Mouse (Mus musculus) right cerebral cortex, adult 2 months (tissue): ENCODE results near the gene Pmpca.

ENCODE experiments used
- DNase-seq, 2 experiments: peaks; one replicate each; pipeline ENCODE4 v3.0.0; 2021 to 2022; ENCODE audit warnings: low spot score in 2 of 2

The Pmpca gene

GRCm38 (mm10) chr2:26389154-26389690, at the start of gene Pmpca, which contains the start of gene Entr1:
TSS of gene Pmpca (plus strand) at chr2:26389339.
TSS of gene Entr1 (minus strand) at chr2:26389316.
- peak; percentile 81 to 85 for DNase-seq

GRCm38 (mm10) chr2:26341510-26341981, 47.6 kb upstream of the Pmpca start:
- peak; percentile 55 to 56 for DNase-seq

GRCm38 (mm10) chr2:26342044-26342443, 47.1 kb upstream of the Pmpca start:
- DNase-seq = peak; percentile 80 to 82

GRCm38 (mm10) chr2:26342609-26343490, 46.3 kb upstream of the Pmpca start:
- DNase-seq = no peak

GRCm38 (mm10) chr2:26348241-26348640, 40.9 kb upstream of the Pmpca start:
- DNase-seq = no peak

GRCm38 (mm10) chr2:26351358-26352290, 37.5 kb upstream of the Pmpca start, which contains the start of gene Dnlz:
TSS of gene Dnlz (minus strand) at chr2:26352110.
- peak; percentile 94 to 97 for DNase-seq

GRCm38 (mm10) chr2:26352291-26352910, 36.7 kb upstream of the Pmpca start:
- DNase-seq = no peak

GRCm38 (mm10) chr2:26353066-26353980, 35.8 kb upstream of the Pmpca start:
- no peak for DNase-seq

- DNase-seq = no peak
These were observed 34.7 kb upstream of the Pmpca start for GRCm38 (mm10) chr2:26354401-26354800.

GRCm38 (mm10) chr2:26356231-26356630, 32.9 kb upstream of the Pmpca start:
- no peak for DNase-seq

- DNase-seq = no peak
These were observed 32.5 kb upstream of the Pmpca start for GRCm38 (mm10) chr2:26356678-26357077.

GRCm38 (mm10) chr2:26357484-26357883, 31.7 kb upstream of the Pmpca start:
- DNase-seq = no peak

- DNase-seq = no peak
These were observed 30.3 kb upstream of the Pmpca start for GRCm38 (mm10) chr2:26358667-26359320.

- DNase-seq = no peak
These were observed 29.2 kb upstream of the Pmpca start for GRCm38 (mm10) chr2:26359983-26360382.

- DNase-seq = no peak
These were observed 28.4 kb upstream of the Pmpca start, which contains the start of gene Card9 for GRCm38 (mm10) chr2:26360772-26361171. TSS of gene Card9 (minus strand) at chr2:26360918.

- DNase-seq = no peak
These were observed 26.1 kb upstream of the Pmpca start for GRCm38 (mm10) chr2:26362991-26363390.

- DNase-seq = no peak
These were observed 25.7 kb upstream of the Pmpca start for GRCm38 (mm10) chr2:26363481-26363880.

GRCm38 (mm10) chr2:26364738-26365465, 24.2 kb upstream of the Pmpca start:
- DNase-seq = no peak

- DNase-seq = no peak
These were observed 21.2 kb upstream of the Pmpca start for GRCm38 (mm10) chr2:26367911-26368310.
